Mouse (Mus musculus): Measurements from ENCODE around the gene Tef. TPM values are rescaled to one million over a fixed set of nuclear protein-coding genes. Genes with fewer than 3 reads are reported as not detected.

The Tef gene
- total RNA-seq, 2 experiments from 2014 or later = 64.1 to 135 TPM

DNA sequence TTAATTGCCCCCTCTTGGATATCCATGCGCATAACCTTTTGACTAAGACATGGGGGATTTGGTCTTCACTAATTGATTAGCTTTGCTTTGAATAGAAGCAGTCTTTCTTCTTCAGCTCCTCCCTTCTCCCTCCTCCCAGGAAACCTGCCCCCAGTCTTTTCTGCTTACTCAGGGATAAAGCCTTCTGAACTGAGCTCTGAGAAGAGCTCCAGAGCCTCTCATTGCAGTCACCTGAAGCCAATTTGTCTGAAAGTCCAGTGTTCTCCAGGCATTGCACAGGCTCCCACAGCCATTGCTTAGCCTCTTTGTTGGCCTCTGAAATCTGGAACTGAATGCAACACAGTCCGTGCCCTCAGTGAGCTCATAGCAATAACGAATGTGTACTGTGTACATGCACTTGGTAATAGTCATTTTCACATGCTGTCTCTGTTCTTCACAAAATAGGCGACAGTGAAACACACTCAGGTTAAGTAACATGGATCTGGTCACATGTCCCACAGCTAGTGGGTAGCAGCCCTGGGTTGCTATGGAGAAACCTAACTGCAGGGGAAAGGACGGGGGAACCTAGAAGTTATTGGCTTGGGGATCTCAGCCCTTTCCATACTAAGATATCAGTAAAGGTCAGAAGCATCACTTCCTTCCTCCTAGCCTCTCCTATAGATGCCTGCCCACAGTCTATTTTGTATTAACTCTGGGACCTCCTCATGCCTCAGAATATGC, 11.9 kb downstream of the Tef start:
- intact Hi-C loops (cut with DNase I) = loop anchor here (5.0 kb wide), 1 partner anchor 43 kb away; the partner anchor contains the start of gene Tob2
- DNase-seq (ENCODE audit: low spot score) = no peak

DNA sequence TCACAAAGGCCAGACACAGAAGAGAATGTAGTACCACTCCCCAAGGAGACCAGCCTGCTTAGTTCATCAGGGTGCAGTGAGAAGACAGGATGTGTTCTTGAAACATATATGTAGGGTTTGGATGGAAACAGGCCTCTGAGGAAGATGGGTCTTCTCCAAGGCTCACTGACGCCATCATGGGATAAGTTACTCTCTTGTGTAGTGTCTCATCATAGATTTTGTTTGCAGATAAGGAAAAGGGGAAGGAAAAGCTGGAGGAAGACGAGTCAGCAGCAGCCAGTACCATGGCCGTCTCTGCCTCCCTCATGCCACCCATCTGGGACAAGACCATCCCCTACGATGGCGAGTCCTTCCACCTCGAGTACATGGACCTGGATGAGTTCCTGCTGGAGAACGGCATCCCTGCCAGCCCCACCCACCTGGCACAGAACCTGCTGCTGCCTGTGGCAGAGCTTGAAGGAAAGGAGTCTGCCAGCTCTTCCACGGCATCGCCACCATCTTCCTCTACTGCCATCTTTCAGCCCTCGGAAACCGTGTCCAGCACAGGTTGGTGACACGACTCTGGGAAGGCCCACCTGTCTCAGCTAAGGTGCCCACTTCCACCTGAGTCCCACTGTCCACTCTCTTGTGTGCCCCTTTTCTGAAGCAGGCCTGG, 12.6 kb downstream of the Tef start:
- intact Hi-C loops (cut with DNase I) = loop anchor here (5.0 kb wide), 1 partner anchor 42 kb away; the partner anchor contains the start of gene Tob2
- DNase-seq (ENCODE audit: low spot score) = no peak

DNA sequence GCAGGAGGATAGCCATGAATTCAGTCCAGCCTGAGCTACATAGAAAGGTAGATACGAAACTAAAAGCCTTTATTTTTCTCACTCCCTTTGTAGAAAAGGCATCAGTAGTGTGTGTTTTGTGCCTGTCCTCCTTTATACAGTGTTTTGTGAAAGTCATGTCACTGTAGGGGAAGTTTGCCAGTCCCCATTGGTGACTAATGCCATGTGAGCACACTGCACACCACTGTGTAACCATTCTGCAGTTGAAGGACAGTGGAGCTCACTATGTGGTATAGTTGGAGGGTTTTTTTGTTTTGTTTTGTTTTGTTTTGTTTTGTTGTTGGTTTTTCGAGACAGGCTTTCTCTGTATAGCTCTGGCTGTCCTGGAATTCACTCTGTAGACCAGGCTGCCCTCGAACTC, 16.2 kb downstream of the Tef start:
- no peak for DNase-seq (ENCODE audit: low spot score)
- intact Hi-C loops (cut with DNase I) = no loop called here

DNA sequence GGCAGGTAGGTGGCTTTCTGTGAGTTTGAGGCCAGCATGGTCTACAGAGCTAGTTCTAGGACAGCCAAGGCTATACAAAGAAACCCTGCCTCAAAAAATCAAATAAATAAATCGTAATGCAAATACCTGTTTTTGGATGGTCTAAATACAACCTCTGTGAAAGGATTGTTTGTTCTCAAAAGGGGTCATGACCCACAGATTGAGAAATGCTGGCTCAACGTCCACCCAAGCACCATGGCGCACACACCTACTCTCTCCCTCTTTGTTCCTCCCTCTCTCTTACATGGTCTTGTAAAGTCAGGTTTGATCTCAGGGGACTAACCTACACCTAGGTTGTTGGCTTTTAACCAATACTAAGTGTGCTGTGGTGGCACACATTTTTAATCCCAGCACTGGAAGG, 20.4 kb downstream of the Tef start:
- no peak for DNase-seq (ENCODE audit: low spot score)
- intact Hi-C loops (cut with DNase I) = no loop called here

DNA sequence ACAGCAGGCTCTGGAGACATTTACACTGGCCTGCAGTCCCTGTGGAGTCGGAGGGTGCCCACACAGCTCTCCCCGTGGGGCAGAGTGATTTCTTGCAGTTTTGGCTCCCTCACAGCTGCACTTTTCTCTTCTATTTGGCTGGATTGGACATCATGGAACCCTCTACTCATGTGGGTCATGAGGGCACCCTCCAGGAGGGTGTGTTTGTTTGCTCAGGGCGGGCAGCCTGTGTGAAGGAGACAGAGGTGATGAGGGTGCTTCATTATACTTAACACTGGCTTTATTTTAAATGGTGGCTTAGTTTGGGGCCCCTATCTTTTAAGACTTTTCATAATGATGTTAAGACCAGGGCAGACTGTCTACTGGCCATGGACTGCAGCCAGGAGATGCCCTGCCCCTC, 22.6 kb downstream of the Tef start:
- intact Hi-C loops (cut with DNase I) = no loop called here
- no peak for DNase-seq (ENCODE audit: low spot score)

DNA sequence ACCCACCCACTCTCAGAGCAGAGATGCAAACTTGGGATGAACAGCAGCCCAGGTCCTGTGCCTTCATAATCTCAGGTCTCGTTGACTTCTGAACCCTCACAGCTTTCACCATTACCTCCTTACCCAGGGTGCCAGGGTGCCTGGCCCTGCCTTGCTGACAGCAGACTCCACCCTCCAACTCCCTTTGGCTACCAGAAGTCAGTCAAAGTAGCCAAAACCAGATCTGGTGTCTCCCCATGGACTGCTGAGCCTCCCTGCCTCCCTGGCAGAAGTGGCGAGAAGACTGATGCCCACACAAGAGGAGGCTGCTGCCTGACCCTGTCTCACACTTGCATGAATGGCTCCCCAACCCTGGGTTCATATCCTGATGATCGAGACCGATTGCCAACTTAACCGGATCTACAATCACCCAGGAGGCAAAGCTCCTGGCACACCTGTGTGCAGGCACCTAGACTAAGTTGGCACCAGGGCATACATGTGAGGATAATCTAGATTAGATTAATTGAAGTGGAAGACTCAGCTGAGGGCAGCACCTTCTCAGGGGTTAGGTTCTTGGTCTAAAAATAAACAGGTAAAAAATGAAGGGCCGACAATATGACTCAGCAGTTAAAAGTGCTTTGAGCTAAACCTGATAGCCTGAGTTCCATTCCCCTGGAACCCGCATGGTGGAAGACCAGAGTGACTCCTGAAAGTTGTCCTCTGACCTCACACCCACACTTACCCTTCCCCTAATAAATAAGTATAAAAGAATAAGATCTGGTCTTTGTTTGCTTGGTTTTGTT, 26.4 kb downstream of the Tef start:
- no peak for DNase-seq (ENCODE audit: low spot score)
- intact Hi-C loops (cut with DNase I) = no loop called here

DNA sequence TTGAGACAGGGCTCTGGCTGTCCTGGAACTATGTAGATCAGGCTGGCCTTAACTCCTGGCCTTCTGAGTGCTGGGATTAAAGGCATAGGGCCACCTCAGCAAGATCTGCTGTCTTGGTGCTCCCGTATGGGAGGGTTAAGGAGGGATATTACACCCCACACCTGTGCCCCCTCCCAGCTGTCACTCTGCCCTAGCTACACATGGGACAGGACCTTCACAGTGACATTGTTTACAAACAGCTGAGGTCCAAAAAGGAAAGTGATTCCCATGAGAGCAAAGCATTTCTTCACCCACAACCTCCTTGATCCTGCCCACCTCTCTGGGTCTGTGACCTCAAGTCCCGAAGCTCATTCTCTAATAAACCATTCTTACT, 27.0 kb downstream of the Tef start:
- intact Hi-C loops (cut with DNase I) = no loop called here

DNA sequence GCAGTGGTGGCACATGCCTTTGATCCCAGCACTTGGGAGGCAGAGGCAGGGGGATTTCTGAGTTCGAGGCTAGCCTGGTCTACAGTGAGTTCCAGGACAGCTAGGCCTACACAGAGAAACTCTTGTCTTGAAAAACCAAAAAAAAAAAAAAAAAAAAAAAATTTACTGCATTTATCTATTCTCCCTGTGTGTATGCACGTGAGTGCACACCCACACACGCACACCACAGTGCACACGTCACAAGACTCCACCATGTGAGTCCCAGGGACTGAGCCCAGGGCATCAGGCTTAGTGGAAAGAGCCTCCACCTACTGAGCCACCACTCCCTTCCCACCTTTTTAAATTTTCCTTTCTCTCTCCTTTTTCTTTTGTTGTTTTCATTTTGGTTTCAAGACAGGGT, 28.3 kb downstream of the Tef start:
- intact Hi-C loops (cut with DNase I) = loop anchor here (2.0 kb wide), 2 partner anchors 74 to 88 kb away; no protein-coding TSS in a partner anchor

More for the DNA sequence above, 27.0 kb downstream of the Tef start:
- DNase-seq (ENCODE audit: low spot score) = no peak

DNA sequence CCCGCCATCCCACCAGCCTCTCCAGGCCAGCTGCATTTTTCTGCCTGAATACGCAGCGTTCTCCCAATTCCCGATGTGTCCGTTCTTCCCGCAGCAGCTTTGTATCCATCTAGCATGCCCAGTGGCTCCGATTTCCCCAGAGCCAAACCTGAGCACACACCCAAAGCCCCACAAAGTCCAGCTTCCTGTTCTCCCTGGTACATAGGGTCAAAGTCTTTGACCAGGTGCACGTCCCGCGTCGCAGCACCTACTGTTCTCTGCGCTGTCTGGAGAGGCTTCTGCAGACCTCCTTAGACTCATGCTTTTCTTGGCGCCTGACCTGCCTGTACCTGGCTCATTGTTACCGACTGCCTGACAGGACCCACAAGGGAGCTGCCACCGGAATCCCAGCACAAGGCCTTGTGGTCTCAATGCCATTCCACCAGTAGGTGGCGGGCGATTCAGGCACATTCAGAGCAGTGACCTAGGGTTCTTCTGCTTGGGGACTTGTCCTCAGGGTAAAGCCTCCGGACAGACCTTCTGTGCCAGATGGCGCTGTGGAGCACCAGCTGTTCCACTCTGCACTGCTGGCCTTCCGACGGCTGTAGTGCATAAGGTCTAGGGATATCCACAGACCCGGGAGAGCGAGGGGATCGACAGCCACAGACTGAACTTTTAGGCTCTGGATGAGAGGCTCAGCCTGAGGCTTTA, 29.1 kb downstream of the Tef start:
- peak; percentile 81 for DNase-seq (ENCODE audit: low spot score)
- intact Hi-C loops (cut with DNase I) = loop anchor here (2.0 kb wide), 2 partner anchors 74 to 88 kb away; no protein-coding TSS in a partner anchor

More for the DNA sequence above, 28.3 kb downstream of the Tef start:
- DNase-seq (ENCODE audit: low spot score) = no peak

DNA sequence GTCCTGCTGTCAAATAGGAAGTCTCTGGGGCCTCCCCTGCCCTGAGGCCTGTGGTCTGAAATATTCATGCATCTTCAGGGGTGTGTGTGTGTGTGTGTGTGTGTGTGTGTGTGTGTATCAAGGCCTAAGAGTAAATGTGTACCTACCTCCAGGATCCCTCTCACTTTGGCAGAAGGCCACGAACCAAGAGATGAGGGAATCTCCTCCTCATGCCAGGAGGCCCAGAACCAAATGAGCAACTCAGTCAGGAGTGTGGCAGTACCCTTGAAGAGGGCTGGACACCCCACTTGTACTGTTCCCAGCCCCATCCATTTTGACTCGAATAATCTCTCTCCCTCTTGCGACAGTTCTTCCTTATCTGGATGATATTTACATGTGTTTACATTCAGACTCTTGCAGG, 30.0 kb downstream of the Tef start:
- DNase-seq (ENCODE audit: low spot score) = no peak
- intact Hi-C loops (cut with DNase I) = loop anchor here (2.0 kb wide), 1 partner anchor 25 kb away; no protein-coding TSS in a partner anchor

DNA sequence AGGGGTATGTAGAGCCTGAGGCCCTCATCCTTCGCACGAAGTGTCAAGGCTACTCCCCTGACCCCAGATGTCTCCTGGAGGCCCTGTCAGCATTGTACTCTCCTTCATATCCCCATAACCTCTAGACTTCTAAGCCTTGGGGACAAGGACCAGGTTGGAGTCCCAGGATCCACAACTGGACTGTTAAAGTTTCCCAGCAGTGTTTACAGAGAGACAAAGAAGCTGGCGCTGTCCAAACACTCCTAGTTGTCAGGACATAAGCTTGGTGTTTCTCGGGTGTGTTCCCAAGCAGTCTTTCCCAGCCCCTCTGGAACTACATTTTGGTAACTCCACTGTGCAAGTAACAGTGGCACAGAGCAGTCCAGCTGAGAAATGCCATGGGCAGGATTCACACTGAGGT, 31.3 kb downstream of the Tef start:
- intact Hi-C loops (cut with DNase I) = loop anchor here (2.0 kb wide), 1 partner anchor 23 kb away; no protein-coding TSS in a partner anchor
- DNase-seq (ENCODE audit: low spot score) = no peak

DNA sequence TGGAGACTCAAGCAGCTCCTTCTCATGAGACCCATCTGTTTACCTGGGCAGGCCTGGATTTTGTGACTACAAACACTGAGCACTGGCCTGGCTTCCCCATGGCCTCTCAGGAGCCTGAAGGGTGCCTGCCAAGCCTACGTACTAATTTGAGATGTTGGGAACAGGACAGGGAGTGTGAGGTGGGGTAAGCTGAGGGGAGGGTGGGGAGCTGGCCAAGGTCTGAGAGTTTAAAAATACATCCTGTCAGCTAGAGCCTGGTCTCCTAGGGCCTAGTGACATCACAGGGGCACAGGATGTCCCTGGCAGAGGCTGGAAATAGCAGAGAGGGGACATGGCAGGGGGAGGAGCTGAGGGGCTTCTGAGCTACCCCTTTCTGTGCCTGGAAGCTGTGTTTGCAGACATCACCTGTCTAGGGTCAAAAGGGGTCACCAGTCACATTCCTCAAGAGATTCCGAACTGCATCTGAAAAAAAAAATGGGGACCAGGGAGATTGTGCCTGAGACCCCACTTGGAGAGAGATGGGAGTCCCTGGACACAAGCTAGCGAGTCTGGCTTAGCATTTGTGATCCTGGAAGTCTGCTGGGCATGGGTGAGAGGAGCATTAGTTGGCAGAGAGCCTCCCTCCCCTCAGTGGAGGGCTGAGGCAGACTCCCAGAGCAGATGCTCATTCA, 32.1 kb downstream of the Tef start:
- intact Hi-C loops (cut with DNase I) = no loop called here
- DNase-seq (ENCODE audit: low spot score) = peak; percentile 57

DNA sequence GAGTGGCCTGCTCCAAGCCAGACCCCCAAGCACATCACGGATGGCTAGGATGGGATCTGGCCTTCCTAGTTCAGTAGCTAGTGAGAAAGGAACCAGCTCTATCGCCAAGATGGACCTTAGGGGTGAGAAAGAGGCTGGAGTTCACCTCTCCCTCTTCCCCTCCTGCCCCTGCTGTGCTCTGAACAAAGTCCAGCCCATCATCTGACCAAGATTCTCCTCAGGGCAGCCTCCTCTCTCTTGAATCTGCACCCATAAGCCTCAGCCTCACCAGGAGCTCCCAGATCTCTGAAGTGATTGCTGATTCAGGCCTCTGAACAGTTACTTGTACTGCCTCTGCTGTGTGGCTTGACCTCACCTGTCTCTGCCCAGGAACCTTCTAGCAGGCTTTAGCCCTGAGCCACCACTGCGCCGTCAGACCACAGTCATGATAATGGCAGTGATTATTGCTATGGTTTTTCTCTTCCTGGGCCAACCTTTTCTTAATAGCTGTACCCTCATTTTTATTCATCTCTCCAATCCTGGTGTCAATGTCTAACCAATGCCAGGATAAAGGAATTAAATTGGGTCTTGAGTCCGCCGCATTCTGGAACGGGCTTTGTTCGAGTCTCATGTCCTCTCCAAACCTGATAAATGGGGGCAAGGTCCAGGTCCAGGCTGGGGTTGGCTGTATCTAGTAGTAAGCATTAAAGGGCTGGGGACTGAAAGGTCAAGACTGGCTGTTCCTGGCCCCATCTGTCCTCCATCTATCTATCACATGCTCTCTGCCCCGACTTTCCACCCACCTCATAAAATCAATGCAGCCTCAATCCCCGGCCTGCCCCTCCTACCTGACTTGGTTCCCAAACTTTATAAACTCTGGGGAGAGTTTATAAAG, 33.0 kb downstream of the Tef start:
- intact Hi-C loops (cut with DNase I) = no loop called here
- DNase-seq (ENCODE audit: low spot score) = no peak

DNA sequence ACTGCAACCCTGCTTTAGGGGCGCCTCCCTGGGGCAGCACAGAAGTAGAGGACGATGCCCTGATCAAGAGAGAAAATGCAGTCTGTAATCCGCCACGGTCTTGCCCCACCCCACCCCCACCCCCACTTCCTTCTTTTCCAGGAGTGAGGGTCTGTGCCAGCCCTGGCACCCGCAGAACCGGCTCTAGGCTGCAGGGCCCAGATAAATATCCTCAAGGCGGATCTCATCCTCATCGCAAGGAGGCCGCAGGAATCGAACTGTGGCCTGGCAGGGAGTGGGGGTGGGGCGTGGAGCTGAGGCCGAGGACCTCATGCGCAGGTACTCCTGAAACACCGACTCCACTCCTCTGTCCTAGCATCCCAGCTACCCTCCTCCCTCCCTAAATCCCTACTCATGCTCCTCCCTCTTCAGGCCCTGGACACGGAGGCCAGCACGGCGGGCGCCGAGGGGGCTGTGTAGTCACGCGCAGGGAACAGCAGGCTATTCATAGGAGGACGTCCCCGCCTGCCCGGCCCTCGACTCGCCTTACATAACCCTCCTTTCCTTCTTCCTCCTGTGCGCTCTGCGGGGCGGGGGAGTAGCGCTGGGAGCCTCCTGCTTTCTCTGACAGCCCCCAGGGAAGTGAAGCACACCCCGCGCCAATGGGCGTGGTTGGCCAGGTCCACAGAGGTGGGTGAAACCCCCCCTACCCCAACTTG, 34.1 kb downstream of the Tef start:
- intact Hi-C loops (cut with DNase I) = no loop called here
- DNase-seq (ENCODE audit: low spot score) = peak; percentile 95

DNA sequence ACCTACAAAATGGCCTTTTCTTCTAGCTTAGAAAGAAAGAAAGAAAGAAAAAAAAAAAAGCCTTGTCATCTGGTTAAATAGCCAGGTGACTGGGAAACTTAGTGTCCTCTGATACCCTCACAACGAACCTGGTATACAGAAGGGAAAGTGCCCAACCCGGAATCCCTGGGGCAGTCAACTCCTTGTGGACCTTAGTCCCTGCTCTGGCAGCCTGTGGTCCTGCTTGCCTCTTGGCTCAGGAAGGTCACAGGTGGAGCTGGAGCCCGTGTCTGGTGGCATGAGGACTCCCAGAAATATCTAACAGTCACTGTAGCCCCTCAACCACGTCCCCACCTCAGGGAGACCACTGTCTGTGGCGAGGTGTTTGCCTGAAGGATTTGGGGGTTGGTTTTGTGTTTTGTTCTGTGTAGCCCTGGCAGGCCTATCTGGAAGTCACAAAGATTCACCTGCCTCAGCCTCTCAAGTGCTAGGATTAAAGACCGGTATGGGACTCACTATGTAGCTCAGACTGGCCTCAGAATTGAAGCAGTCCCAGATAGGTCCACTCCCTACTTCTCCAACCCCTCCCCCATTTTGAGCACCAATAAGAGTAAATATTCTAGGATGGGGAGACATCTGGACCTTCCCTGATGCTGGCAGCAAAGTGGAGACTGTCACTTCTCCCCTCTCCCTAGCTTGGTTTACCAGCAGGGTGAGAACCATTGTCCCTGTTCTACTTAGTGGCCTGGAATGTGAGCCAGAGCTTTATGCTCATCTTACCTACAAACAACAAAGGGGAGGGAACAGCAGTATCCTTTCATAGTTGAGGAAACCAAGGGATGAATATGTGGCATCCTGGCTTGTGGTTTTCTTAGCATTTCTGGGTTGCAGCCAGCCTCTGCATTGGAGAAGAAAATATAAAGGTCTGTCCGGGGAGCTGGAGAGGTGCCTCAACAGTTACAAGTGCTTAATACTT, 35.0 kb downstream of the Tef start:
- intact Hi-C loops (cut with DNase I) = no loop called here
- DNase-seq (ENCODE audit: low spot score) = no peak

DNA sequence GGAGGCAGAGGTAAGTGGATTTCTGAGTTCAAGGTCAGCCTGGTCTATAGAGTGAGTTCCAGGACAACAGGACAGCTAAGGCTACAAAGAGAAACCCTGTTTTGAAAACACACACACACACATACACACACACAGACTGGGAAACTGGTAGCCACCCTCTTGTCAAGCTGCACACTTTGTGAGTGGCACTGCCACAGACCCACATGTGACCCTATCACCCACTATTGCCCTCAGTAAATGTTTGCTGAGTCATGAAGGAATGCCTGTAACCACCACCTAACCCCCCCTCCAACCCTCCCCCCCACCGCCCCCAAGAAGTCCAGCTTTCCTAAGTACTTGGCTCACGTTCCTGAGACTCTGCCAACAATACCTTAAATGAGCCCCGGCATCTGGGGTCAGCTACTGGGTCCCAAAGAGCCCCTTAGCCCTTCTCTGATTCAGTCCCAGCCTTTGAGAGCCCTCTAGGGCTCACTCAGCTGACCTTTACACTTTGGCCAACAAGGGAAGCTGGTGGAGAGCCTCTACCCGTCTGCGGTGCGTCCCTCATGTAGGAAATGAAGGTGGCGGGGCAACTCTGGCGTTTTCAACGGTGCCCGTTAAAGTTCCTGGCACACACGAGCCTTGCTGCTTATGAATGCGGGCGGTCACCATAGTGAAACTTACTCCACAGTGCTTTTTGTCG, 36.5 kb downstream of the Tef start:
- intact Hi-C loops (cut with DNase I) = loop anchor here (2.0 kb wide), 1 partner anchor 20 kb away; the partner anchor contains the start of gene Tob2
- DNase-seq (ENCODE audit: low spot score) = no peak
